Mouse (Mus musculus) midbrain, embryonic 12.5 days (tissue): ENCODE data around the gene Srrm3. TPM values are rescaled to one million over a fixed set of nuclear protein-coding genes. Genes with fewer than 3 reads are reported as not detected.

ENCODE experiments used
- ATAC-seq: fragments of 200-750 bp; cut with Nextera tagmentation; 2 replicates; pipeline ENCODE4 v1.8.0; 2017; ENCODE audit warnings: low read depth, moderate TSS enrichment, moderate library complexity; ENCODE audit not compliant: low FRiP score
- H3K27ac ChIP-seq: fragments of 300-500 bp; sonication (generic); replicated peaks from 2 replicates; pipeline ENCODE4 v1.5.1; 2016; ENCODE audit warnings: mild to moderate bottlenecking
- H3K27me3 ChIP-seq: fragments of 300-500 bp; sonication (generic); 2 replicates; pipeline ENCODE4 v1.6.1; 2016; ENCODE audit warnings: mild to moderate bottlenecking
- H3K36me3 ChIP-seq: fragments of 300-500 bp; sonication (generic); 2 replicates; pipeline ENCODE4 v1.6.1; 2016
- H3K4me1 ChIP-seq: fragments of 300-500 bp; sonication (generic); 2 replicates; pipeline ENCODE4 v1.6.1; 2016
- H3K4me2 ChIP-seq: fragments of 300-500 bp; sonication (generic); replicated peaks from 2 replicates; pipeline ENCODE4 v1.6.1; 2016; ENCODE audit warnings: mild to moderate bottlenecking, moderate library complexity
- H3K4me3 ChIP-seq: fragments of 300-500 bp; sonication (generic); 2 replicates; pipeline ENCODE4 v1.5.1; 2016; ENCODE audit warnings: mild to moderate bottlenecking
- H3K9ac ChIP-seq: fragments of 300-500 bp; sonication (generic); replicated peaks from 2 replicates; pipeline ENCODE4 v1.6.1; 2016; ENCODE audit warnings: mild to moderate bottlenecking, moderate library complexity
- H3K9me3 ChIP-seq: fragments of 300-500 bp; sonication (generic); 2 replicates; pipeline ENCODE4 v1.6.1; 2016; ENCODE audit warnings: mild to moderate bottlenecking
- WGBS: fragments of 180-500 bp; shearing (Covaris S2); methylation state at CpG from one replicate; pipeline ENCODE4 v1.1.7; 2016; 5-methylcytosine and 5-hydroxymethylcytosine counted together
- microRNA-seq: library from miRNA; unstranded; fragments of <30 nt; microRNA quantifications from one replicate; pipeline ENCODE4, GENCODE M21; 2017
- polyA plus RNA-seq: library from polyadenylated mRNA; unstranded; fragments of >200 nt; fragmentation: Nextera tagmentation; extraction: Ambion mirVana; gene quantifications from 2 replicates; pipeline ENCODE4 v1.2.1, GENCODE M21; 2016

Srrm3 gene
- polyA plus RNA-seq, 1 experiment from 2014 or later = 72.1 TPM

GRCm38 (mm10) chr5:135919902-135920301 is 113.2 kb downstream of the Srrm3 start:
- no peak overlapping the region for H3K27ac ChIP-seq
- H3K9ac ChIP-seq = no peak overlapping the region
- WGBS = 93% methylated on average over 3 of the region's 3 CpGs
- H3K4me2 ChIP-seq = no peak overlapping the region
- no peak for ATAC-seq
- peaks cover 71% of the 10 kb centered on the region for H3K36me3 ChIP-seq
- H3K9me3 ChIP-seq = no peaks in the 10 kb centered on the region
- no peak overlapping the region for H3K4me3 ChIP-seq
- H3K27me3 ChIP-seq = no peaks in the 10 kb centered on the region
- H3K4me1 ChIP-seq = no peaks in the 10 kb centered on the region

DNA sequence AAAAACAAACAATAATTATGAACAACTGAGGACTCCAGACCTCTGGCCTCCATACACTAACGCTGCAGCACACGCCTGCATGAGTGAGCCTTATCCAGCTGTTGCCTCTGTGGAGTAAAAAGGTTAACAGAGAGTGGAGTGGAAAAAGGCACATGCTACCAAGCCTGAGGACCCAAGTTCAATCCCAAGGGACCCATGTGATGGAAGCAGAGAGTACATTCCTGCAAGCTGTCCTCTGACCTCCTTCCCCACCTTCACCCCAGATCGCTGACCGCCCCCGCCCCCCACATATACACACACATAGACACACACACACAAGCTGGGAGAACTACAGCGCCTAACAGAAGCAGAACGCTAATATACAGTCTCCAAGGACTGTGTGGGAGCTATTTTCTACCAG is 117.2 kb downstream of the Srrm3 start:
- H3K4me2 ChIP-seq = no peak overlapping the region
- peaks cover 5% of the 10 kb centered on the region for H3K4me1 ChIP-seq
- H3K27ac ChIP-seq = no peak overlapping the region
- WGBS = 97% methylated on average over 7 of the region's 7 CpGs
- H3K4me3 ChIP-seq = no peak overlapping the region
- H3K27me3 ChIP-seq = no peaks in the 10 kb centered on the region
- no peak overlapping the region for H3K9ac ChIP-seq
- ATAC-seq = no peak
- peaks cover 75% of the 10 kb centered on the region for H3K36me3 ChIP-seq
- H3K9me3 ChIP-seq = no peaks in the 10 kb centered on the region

Small RNA genes lying within 50 kb of the gene (microRNA-seq; reads per million reads assigned to microRNA genes)
- gene Gm23268 = not detected

Other genes with a start within 250 kb of the Srrm3 start
- not detected in 2 replicates for gene Ccl26, start 243.3 kb upstream of the Srrm3 start, polyA plus RNA-seq
- gene Ccl24, start 233.8 kb upstream of the Srrm3 start, polyA plus RNA-seq = 4.7 and 4.8 TPM in 2 replicates
- 60.2 and 64.6 TPM in 2 replicates for gene Rhbdd2, start 174.3 kb upstream of the Srrm3 start, polyA plus RNA-seq
- gene Por, start 136.9 kb upstream of the Srrm3 start, polyA plus RNA-seq = 141 and 145 TPM in 2 replicates
- 58.3 and 65.3 TPM in 2 replicates for gene Tmem120a, start 62.4 kb upstream of the Srrm3 start, polyA plus RNA-seq
- gene Styxl1, start 28.5 kb upstream of the Srrm3 start, polyA plus RNA-seq = 0.18 and 0.64 TPM in 2 replicates
- 526 and 540 TPM in 2 replicates for gene Mdh2, start 28.4 kb upstream of the Srrm3 start, polyA plus RNA-seq
- 15.7 and 20.3 TPM in 2 replicates for gene Hspb1, start 81.0 kb downstream of the Srrm3 start, polyA plus RNA-seq
- gene Ywhag, start 127.7 kb downstream of the Srrm3 start, polyA plus RNA-seq = 457 and 466 TPM in 2 replicates
- gene Ssc4d, start 167.6 kb downstream of the Srrm3 start, polyA plus RNA-seq = 0.82 and 2.2 TPM in 2 replicates
- not detected in 2 replicates for gene Zp3, start 173.2 kb downstream of the Srrm3 start, polyA plus RNA-seq
- 30.0 and 30.7 TPM in 2 replicates for gene Dtx2, start 187.9 kb downstream of the Srrm3 start, polyA plus RNA-seq
- gene Upk3b, start 231.6 kb downstream of the Srrm3 start, polyA plus RNA-seq = 0.06 and 0.12 TPM in 2 replicates
- 1.2 and 2.3 TPM in 2 replicates for gene Upk3bl, start 247.6 kb downstream of the Srrm3 start, polyA plus RNA-seq